ENCODE assay signal across 8 mouse cellular contexts in the genomic region with DNA sequence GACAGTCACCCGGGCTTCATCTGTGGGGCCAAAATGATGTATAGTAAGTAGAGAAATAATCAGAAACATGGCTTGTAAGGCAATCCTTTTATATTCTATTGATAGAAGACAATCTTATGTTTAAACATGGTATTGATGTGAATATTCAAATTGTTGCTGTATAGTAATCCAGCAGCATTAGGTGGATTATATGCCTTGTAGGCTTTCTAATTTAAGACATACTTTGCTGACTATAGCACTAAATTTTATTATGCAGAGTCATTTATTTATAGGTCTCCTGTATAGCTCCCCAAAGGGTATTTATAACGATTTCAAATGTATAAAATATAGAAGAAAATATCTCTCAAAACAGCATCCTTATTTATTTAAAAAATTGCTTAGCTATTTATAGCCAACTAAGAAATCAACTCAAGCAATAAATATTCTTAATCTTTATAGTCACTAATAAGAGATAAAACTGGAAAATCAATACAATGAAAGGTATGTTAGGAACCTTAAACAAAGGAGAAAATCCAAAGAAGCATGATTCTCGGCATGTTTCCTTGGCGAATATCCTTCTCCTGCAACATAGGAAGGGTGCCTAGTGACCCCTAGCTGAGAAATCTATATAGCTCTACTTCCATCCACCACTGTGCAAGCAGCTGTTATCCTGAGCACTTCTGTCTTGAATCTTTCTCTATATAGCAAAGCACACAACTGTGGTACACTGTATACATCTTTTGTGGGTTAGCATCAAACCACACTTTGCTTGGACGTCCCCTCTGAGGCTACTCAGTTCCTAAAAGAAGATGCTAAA.
A peak's percentile ranks its signal among the peaks of the same experiment; 100 is the strongest.
DNase-seq lines count a peak whose midpoint lies in the region; ATAC-seq and TF ChIP-seq lines count a peak whose summit lies in the region.

No protein-coding gene starts in this region.

- no peak overlapping the region for H3K4me2 ChIP-seq in liver, postnatal 0 days (ENCODE audit: low read depth, low read length)
- H3K4me2 ChIP-seq in liver, embryonic 11.5 days = no peak overlapping the region
- no peak overlapping the region for H3K4me2 ChIP-seq in hindbrain, embryonic 15.5 days

- H3K36me3 ChIP-seq in liver, postnatal 0 days (replicated peaks; ENCODE audit: insufficient read depth, low read length) = no peaks in the 10 kb centered on the region
- H3K36me3 ChIP-seq in liver, embryonic 11.5 days (ENCODE audit: control insufficient read depth, insufficient read depth, low read length) = no peaks in the 10 kb centered on the region
- no peaks in the 10 kb centered on the region for H3K36me3 ChIP-seq in hindbrain, embryonic 15.5 days

- ATAC-seq in liver, postnatal 0 days = no peak
- ATAC-seq in liver, embryonic 11.5 days (replicated peaks; ENCODE audit: low FRiP score) = no peak
- ATAC-seq in hindbrain, embryonic 15.5 days (ENCODE audit: low FRiP score, low read depth) = peak; percentile 85

- 38% methylated on average over 5 of the region's 5 CpGs for WGBS in liver, postnatal 0 days (ENCODE audit: insufficient replicate concordance)
- 50% methylated on average over 5 of the region's 5 CpGs for WGBS in liver, embryonic 11.5 days
- 39% methylated on average over 5 of the region's 5 CpGs for WGBS in hindbrain, embryonic 15.5 days

- intact Hi-C loops in gastrocnemius, postnatal 14 days (cut with DNase I; ENCODE audit: low total_unique reads) = no loop called here

- no peak overlapping the region for H3K9ac ChIP-seq in liver, postnatal 0 days (replicated peaks)
- H3K9ac ChIP-seq in liver, embryonic 11.5 days (ENCODE audit: low read depth, low read length) = no peak overlapping the region
- no peak overlapping the region for H3K9ac ChIP-seq in hindbrain, embryonic 15.5 days

- no peaks in the 10 kb centered on the region for H3K4me1 ChIP-seq in liver, postnatal 0 days (ENCODE audit: insufficient read depth)
- no peaks in the 10 kb centered on the region for H3K4me1 ChIP-seq in liver, embryonic 11.5 days (replicated peaks; ENCODE audit: control insufficient read depth, insufficient read depth, low read length)
- no peaks in the 10 kb centered on the region for H3K4me1 ChIP-seq in hindbrain, embryonic 15.5 days (replicated peaks)

- TF ChIP-seq EP300 in liver, postnatal 0 days (IDR thresholded peaks at IDR 0.05; ENCODE audit: low read depth) = no peak

- no peak overlapping the region for H3K4me3 ChIP-seq in liver, postnatal 0 days (ENCODE audit: low read depth, low read length)
- no peak overlapping the region for H3K4me3 ChIP-seq in liver, embryonic 11.5 days (ENCODE audit: low read depth, low read length)
- no peak overlapping the region for H3K4me3 ChIP-seq in hindbrain, embryonic 15.5 days

- H3K27me3 ChIP-seq in liver, postnatal 0 days (ENCODE audit: insufficient read depth, low read length) = no peaks in the 10 kb centered on the region
- H3K27me3 ChIP-seq in liver, embryonic 11.5 days (replicated peaks; ENCODE audit: control insufficient read depth, insufficient read depth, low read length) = no peaks in the 10 kb centered on the region
- H3K27me3 ChIP-seq in hindbrain, embryonic 15.5 days = no peaks in the 10 kb centered on the region

- peak; percentile 15; the same call in 1 of the 2 replicates for TF ChIP-seq CTCF in liver, postnatal 0 days (IDR thresholded peaks at IDR 0.05; ENCODE audit: low read depth)

- DNase-seq in cerebellum, postnatal 10 days = peak; percentile 13 to 25
- DNase-seq in cerebellum, adult 11 months = no peak
- no peak for DNase-seq in liver, postnatal 0 days
- no peak for DNase-seq in liver, embryonic 11.5 days (ENCODE audit: low spot score)
- peak; percentile 72 for DNase-seq in retina, embryonic 14.5 days (ENCODE audit: low spot score)
- no peak for DNase-seq in gastrocnemius, postnatal 14 days
- no peak for DNase-seq in spleen, adult 12 weeks (ENCODE audit: low spot score)

- no peak overlapping the region for H3K27ac ChIP-seq in liver, postnatal 0 days (ENCODE audit: low read depth)
- H3K27ac ChIP-seq in liver, embryonic 11.5 days (ENCODE audit: low read depth, low read length) = no peak overlapping the region
- H3K27ac ChIP-seq in hindbrain, embryonic 15.5 days (replicated peaks) = no peak overlapping the region

- H3K9me3 ChIP-seq in liver, postnatal 0 days (ENCODE audit: low read length) = no peaks in the 10 kb centered on the region
- H3K9me3 ChIP-seq in liver, embryonic 11.5 days (ENCODE audit: control insufficient read depth, low read length) = no peaks in the 10 kb centered on the region
- no peaks in the 10 kb centered on the region for H3K9me3 ChIP-seq in hindbrain, embryonic 15.5 days

Comparison
In these comparisons a context has a peak if more than half of its experiments do, and no peak if none do; other contexts are left out.
1. DNase-seq: peak in cerebellum, postnatal 10 days (2 of 2) and retina, embryonic 14.5 days (single experiment); none in cerebellum, adult 11 months (single experiment), liver, postnatal 0 days (single experiment), liver, embryonic 11.5 days (single experiment), gastrocnemius, postnatal 14 days (single experiment) and spleen, adult 12 weeks (single experiment).